Mouse (Mus musculus) intestine, embryonic 14.5 days (tissue): ENCODE measurements around the gene Ccr1l1. TPM values are rescaled to one million over a fixed set of nuclear protein-coding genes. Genes with fewer than 3 reads are reported as not detected.

Source experiments
- ATAC-seq: fragments of 200-750 bp; cut with Nextera tagmentation; replicated peaks from 2 replicates; pipeline ENCODE4 v1.8.0; 2017; ENCODE audit warnings: low read depth, moderate number of reproducible peaks, moderate TSS enrichment, moderate library complexity; ENCODE audit not compliant: low FRiP score, low TSS enrichment
- DNase-seq: peaks from one replicate; pipeline ENCODE4 v3.0.0-alpha.2; 2018; ENCODE audit warnings: low spot score
- H3K27ac ChIP-seq: fragments of 300-500 bp; sonication (generic); 2 replicates; pipeline ENCODE4 v1.5.1; 2014; ENCODE audit warnings: low read depth, mild to moderate bottlenecking, control low read depth
- H3K27me3 ChIP-seq: fragments of 300-500 bp; sonication (generic); replicated peaks from 2 replicates; pipeline ENCODE4 v1.6.1; 2014; ENCODE audit warnings: low read length, control low read depth; ENCODE audit not compliant: control insufficient read depth, insufficient read depth
- H3K36me3 ChIP-seq: fragments of 300-500 bp; sonication (generic); 2 replicates; pipeline ENCODE4 v1.6.1; 2014; ENCODE audit warnings: low read length, control low read depth; ENCODE audit not compliant: control insufficient read depth, insufficient read depth
- H3K4me1 ChIP-seq: fragments of 300-500 bp; sonication (generic); replicated peaks from 2 replicates; pipeline ENCODE4 v1.6.1; 2014; ENCODE audit warnings: low read length, control low read depth, mixed read lengths; ENCODE audit not compliant: control insufficient read depth, insufficient read depth
- H3K4me2 ChIP-seq: fragments of 300-500 bp; sonication (generic); 2 replicates; pipeline ENCODE4 v1.6.1; 2014; ENCODE audit warnings: low read length
- H3K4me3 ChIP-seq: fragments of 300-500 bp; sonication (generic); 2 replicates; pipeline ENCODE4 v1.5.1; 2014; ENCODE audit warnings: low read depth, low read length, control low read depth, mixed read lengths
- H3K9ac ChIP-seq: fragments of 300-500 bp; sonication (generic); 2 replicates; pipeline ENCODE4 v1.6.1; 2014; ENCODE audit warnings: mild to moderate bottlenecking, low read length
- H3K9me3 ChIP-seq: fragments of 300-500 bp; sonication (generic); 2 replicates; pipeline ENCODE4 v1.6.1; 2016; ENCODE audit warnings: low read length, control low read depth; ENCODE audit not compliant: control insufficient read depth
- WGBS: fragments of 180-500 bp; shearing (Covaris S2); extraction: QIAGEN DNeasy Blood & Tissue Kit; methylation state at CpG from one replicate; pipeline ENCODE4 v1.1.7; 2014; 5-methylcytosine and 5-hydroxymethylcytosine counted together
- polyA plus RNA-seq: library from polyadenylated mRNA; unstranded; fragments of >200 nt; fragmentation: Nextera tagmentation; extraction: Ambion mirVana; gene quantifications from 2 replicates; pipeline ENCODE4 v1.2.1, GENCODE M21; 2014

Ccr1l1 gene
- polyA plus RNA-seq, 1 experiment from 2014 or later, result not detected

DNA sequence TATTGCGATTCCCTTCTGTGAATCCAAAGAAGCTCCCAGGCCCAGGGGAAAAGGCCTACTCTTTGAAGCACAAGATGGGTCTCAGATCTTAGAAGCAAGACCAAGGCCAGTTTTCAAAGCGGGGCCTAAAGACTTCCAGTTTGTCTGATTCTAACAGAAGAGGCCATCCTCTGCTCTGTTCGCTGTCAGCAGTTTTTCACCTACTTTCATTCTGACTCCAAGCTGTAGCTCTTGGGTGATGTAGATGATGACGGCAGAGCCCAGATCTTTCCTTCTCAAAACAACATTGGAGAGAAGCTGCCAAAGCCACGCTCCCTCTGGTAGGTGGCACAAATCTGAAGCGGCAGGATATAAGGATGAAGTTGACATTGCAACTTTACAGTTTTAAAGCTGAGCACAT, 42.9 kb downstream of the Ccr1l1 start:
- H3K9ac ChIP-seq, result no peak overlapping the region
- no peak for ATAC-seq
- DNase-seq, result no peak
- no peaks in the 10 kb centered on the region for H3K27me3 ChIP-seq
- no peaks in the 10 kb centered on the region for H3K36me3 ChIP-seq
- no peak overlapping the region for H3K4me3 ChIP-seq
- no peaks in the 10 kb centered on the region for H3K9me3 ChIP-seq
- no peak overlapping the region for H3K4me2 ChIP-seq
- H3K27ac ChIP-seq, result no peak overlapping the region
- 94% methylated on average over 6 of the region's 6 CpGs for WGBS
- H3K4me1 ChIP-seq, result no peaks in the 10 kb centered on the region

DNA sequence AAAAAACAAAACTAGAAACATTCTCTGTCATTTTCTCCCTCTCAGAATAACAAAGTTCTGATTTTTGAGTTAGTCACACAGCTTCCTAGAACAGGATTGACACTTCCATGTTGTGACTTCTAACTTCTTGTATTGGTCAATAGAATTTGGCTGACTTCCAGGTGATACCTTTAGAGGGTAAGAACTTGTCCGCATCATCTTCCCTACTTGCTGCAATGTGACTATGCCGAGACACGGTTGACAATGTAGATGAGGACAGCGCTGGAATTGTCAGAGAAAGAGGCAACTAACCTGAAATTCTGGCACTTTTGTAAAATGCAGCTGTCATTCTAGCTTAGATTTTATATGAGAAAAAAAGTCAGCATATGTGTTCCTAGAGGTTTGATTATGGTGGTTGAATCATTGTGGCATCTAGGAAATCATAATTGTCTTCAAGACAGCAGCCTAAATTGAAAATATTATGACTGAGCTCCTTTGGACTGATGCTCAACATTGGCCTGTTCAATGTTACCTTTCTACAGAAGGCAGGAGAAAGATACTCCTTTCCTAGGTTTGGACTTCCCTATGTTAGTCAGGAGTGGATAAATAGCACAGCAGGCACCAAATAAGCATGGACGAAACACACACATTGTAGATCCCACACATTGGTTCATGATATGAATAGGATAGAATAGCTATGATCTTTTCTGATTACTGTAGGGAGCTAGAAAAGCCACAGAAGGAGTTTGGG, 44.3 kb downstream of the Ccr1l1 start:
- H3K4me3 ChIP-seq, result no peak overlapping the region
- no peaks in the 10 kb centered on the region for H3K27me3 ChIP-seq
- H3K36me3 ChIP-seq, result no peaks in the 10 kb centered on the region
- DNase-seq, result no peak
- WGBS, result 93% methylated on average over 5 of the region's 5 CpGs
- peaks cover 2% of the 10 kb centered on the region; the same call in 1 of the 2 replicates for H3K4me1 ChIP-seq
- no peak overlapping the region for H3K4me2 ChIP-seq
- no peaks in the 10 kb centered on the region for H3K9me3 ChIP-seq
- H3K27ac ChIP-seq, result no peak overlapping the region
- no peak for ATAC-seq
- H3K9ac ChIP-seq, result no peak overlapping the region

DNA sequence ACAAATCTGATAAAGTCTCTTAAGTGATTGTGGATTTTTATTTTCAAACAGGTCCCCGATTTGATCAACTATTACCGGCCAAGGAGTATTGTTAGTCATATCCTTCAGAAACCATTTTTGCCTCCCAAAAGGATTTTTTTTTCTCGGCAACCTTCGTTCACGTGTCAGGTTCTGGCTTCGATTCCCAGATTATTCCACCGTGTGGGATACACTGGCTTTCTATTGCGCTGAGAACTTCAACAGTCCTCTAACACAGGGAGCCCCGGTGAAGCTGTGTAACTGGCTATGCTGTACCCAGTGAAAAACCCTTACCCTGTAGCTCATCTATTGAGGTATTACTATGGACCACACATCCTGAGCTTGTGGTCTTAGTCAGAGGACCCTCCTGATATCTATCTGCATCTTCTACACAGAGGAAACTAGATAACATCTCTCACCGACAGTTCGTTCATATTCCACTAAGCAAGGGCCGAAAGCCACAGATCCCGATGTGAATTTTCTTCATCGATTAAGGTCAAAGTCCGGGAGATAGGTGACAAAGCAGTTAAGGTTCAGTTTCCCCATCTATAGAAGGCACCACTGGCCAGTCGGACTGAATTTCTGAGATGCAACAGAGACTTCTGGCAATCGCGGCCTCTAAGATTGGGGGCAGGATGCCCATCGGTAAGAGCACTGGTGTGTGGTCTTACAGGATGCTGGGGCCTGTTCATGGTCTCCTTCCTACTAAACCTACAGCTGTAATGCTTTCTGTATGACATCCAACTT, 45.1 kb downstream of the Ccr1l1 start:
- no peak for ATAC-seq
- H3K27ac ChIP-seq, result no peak overlapping the region
- H3K27me3 ChIP-seq, result no peaks in the 10 kb centered on the region
- no peaks in the 10 kb centered on the region for H3K9me3 ChIP-seq
- H3K36me3 ChIP-seq, result no peaks in the 10 kb centered on the region
- no peak overlapping the region for H3K4me2 ChIP-seq
- WGBS, result 92% methylated on average over 19 of the region's 19 CpGs
- peaks cover 5% of the 10 kb centered on the region; the same call in 1 of the 2 replicates for H3K4me1 ChIP-seq
- H3K9ac ChIP-seq, result no peak overlapping the region
- DNase-seq, result no peak
- no peak overlapping the region for H3K4me3 ChIP-seq

DNA sequence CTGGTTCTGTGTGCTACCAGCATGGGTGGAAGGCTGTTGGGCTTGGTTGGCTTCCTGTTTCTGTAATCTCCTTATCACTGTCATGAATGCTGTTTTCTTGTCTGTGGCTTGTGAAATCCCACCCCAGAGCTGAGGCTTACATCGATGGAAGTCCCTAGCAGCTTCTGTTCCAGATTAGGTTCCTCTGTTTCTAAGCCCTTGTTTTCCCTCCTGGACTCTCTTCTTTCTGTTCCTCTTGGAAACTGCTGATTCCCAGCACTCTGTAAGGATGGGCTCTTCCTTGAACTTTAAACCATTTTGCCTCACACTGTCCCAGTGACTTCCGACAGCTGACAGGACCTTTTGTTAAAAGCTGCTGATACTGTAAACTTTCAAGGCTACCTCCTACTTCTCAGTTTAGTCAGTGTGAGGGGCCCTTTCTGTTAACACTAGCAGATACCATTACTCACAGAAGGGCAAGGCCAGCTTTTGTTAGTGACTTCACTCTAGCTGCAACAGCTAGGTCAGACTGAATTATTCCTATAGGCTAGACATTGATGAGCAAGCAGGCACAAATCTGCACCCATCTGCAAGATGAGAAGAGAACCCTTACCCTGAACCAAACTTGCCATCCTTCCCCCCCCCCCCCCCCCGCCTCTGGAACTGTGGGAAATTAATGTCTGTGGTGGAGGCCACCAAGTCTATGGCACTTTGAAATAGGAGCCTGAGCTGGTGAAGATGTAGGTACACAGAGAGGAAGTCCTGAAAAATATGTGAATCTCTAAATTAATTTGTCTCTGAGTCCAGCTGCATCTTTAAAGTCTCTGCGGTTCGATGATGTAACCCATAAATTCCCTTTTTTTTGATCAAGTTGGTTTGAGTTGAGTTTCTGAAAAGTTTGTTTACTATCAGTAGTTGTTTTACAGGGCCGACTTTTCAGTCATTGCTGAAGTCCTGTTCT, 46.2 kb downstream of the Ccr1l1 start:
- ATAC-seq, result no peak
- no peak for DNase-seq
- WGBS, result 57% methylated on average over 6 of the region's 6 CpGs
- H3K27me3 ChIP-seq, result no peaks in the 10 kb centered on the region
- H3K9ac ChIP-seq, result no peak overlapping the region
- H3K9me3 ChIP-seq, result no peaks in the 10 kb centered on the region
- H3K27ac ChIP-seq, result no peak overlapping the region
- H3K4me1 ChIP-seq, result peaks cover 5% of the 10 kb centered on the region; the same call in 1 of the 2 replicates
- H3K4me2 ChIP-seq, result no peak overlapping the region
- no peaks in the 10 kb centered on the region for H3K36me3 ChIP-seq
- no peak overlapping the region for H3K4me3 ChIP-seq

DNA sequence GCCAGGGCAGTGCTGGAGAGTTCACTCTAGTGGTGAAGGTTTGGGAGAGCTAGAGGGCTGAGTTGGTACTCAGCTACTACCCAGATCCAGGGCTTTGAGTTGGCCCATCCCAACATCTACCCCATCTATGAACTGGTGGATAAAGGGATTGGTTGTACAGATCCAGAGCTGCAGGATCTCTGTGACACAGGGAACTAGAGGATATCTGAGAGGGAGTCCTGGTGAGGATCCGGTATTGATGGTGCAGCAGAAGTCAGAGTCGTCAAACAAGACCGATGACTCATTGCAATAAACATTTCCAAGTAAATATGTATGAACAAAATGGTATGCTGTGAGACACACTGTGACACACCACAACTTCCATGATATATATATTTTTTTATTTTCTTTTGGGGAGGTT, 47.3 kb downstream of the Ccr1l1 start:
- H3K9ac ChIP-seq, result no peak overlapping the region

GRCm38 (mm10) chr9:123930476-123930875, 47.7 kb downstream of the Ccr1l1 start:
- H3K9me3 ChIP-seq, result peaks cover 3% of the 10 kb centered on the region
- no peak for ATAC-seq
- 89% methylated on average over 3 of the region's 3 CpGs for WGBS
- H3K9ac ChIP-seq, result no peak overlapping the region
- H3K4me1 ChIP-seq, result peaks cover 10% of the 10 kb centered on the region; the same call in 1 of the 2 replicates
- no peaks in the 10 kb centered on the region for H3K27me3 ChIP-seq
- H3K27ac ChIP-seq, result no peak overlapping the region
- no peak for DNase-seq
- no peak overlapping the region for H3K4me2 ChIP-seq
- no peaks in the 10 kb centered on the region for H3K36me3 ChIP-seq
- H3K4me3 ChIP-seq, result no peak overlapping the region

More for the DNA sequence above, 47.3 kb downstream of the Ccr1l1 start:
- no peak overlapping the region for H3K4me3 ChIP-seq
- DNase-seq (no peak), ATAC-seq (no peak)
- no peak overlapping the region for H3K27ac ChIP-seq
- peaks cover 6% of the 10 kb centered on the region; the same call in 1 of the 2 replicates for H3K4me1 ChIP-seq
- no peak overlapping the region for H3K4me2 ChIP-seq
- 83% methylated on average over 3 of the region's 3 CpGs for WGBS
- peaks cover 3% of the 10 kb centered on the region for H3K9me3 ChIP-seq
- H3K27me3 ChIP-seq, result no peaks in the 10 kb centered on the region
- no peaks in the 10 kb centered on the region for H3K36me3 ChIP-seq

- 71% methylated on average over 4 of the region's 4 CpGs for WGBS
- ATAC-seq, result no peak
- no peak overlapping the region for H3K4me3 ChIP-seq
Measured at GRCm38 (mm10) chr9:123929936-123930335, 48.3 kb downstream of the Ccr1l1 start.

DNA sequence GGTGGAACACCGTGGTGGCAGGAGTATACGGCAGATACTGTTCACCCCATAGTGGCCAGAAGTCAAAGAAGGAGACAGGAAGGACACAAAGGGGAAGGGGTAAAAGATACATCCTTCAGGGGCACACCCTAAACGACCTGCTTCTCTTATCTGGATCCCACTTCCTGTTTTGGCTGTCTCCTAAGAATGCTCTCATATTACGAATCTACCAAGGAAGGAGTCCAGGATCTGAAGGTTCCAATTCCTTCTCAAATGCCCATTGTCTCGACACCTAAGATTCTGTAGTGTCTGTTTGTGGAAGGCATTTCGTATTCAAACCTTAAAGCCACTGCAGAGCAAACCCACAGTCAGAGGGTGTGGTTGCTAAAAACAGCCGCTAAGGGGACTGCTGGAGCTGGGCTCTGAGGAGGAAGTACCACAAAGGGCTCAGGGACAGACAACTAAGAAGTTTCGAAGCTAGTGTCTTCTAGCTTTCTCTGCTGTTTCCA, 49.4 kb downstream of the Ccr1l1 start:
- peaks cover 3% of the 10 kb centered on the region for H3K9me3 ChIP-seq
- H3K4me1 ChIP-seq, result peaks cover 10% of the 10 kb centered on the region; the same call in 1 of the 2 replicates
- H3K27ac ChIP-seq, result no peak overlapping the region
- H3K36me3 ChIP-seq, result no peaks in the 10 kb centered on the region
- ATAC-seq (no peak), DNase-seq (no peak)
- no peak overlapping the region for H3K4me2 ChIP-seq
- no peak overlapping the region for H3K9ac ChIP-seq
- no peak overlapping the region for H3K4me3 ChIP-seq
- no peaks in the 10 kb centered on the region for H3K27me3 ChIP-seq
- WGBS, result 42% methylated on average over 8 of the region's 8 CpGs

More at GRCm38 (mm10) chr9:123929936-123930335, 48.3 kb downstream of the Ccr1l1 start:
- H3K4me2 ChIP-seq, result no peak overlapping the region
- no peaks in the 10 kb centered on the region for H3K36me3 ChIP-seq
- H3K27ac ChIP-seq, result no peak overlapping the region
- no peaks in the 10 kb centered on the region for H3K27me3 ChIP-seq
- peaks cover 10% of the 10 kb centered on the region; the same call in 1 of the 2 replicates for H3K4me1 ChIP-seq
- H3K9me3 ChIP-seq, result peaks cover 3% of the 10 kb centered on the region
- DNase-seq, result no peak
- H3K9ac ChIP-seq, result no peak overlapping the region
